Mouse (Mus musculus): ENCODE measurements around the gene Ppp1r12c.

- TF ChIP-seq CTCF (IDR thresholded peaks at IDR 0.05; ENCODE audit: low read depth) (no peak), EP300 (IDR thresholded peaks at IDR 0.05; ENCODE audit: low read depth) (no peak)
Observed at GRCm38 (mm10) chr7:4511489-4512224, 10.2 kb upstream of the Ppp1r12c start.
